ENCODE assay signal across 20 mouse cellular contexts in genomic region chr15:97747486-97747885, GRCm38 (mm10). TPM values are rescaled to one million over a fixed set of nuclear protein-coding genes. Genes with fewer than 3 reads are reported as not detected.
DNase-seq lines count a peak whose midpoint lies in the region; ATAC-seq and TF ChIP-seq lines count a peak whose summit lies in the region.
"Had no signal": no experiment of that assay in that cellular context is flagged by ENCODE, and none has a peak within 500 bp of the region (broad histone marks: within the 10 kb centered on the region; RNA-seq: fewer than 3 reads in every experiment).

No protein-coding gene starts in this region.

- TF ChIP-seq CTCF in thymus, adult 2 months (IDR thresholded peaks at IDR 0.05; ENCODE audit: borderline replicate concordance, control insufficient read depth, extremely low read depth, insufficient read depth, low read length, poor library complexity) = no peak
- TF ChIP-seq CTCF in MEL (IDR thresholded peaks at IDR 0.05 in 2 of 3, conservative IDR thresholded peaks at IDR 0.05 in 1 of 3; ENCODE audit: control insufficient read depth in 1 of 3, insufficient read depth in 1 of 3, low read depth in 2 of 3, low read length in 3 of 3, poor library complexity in 1 of 3, severe bottlenecking in 1 of 3) = no peak

- WGBS in thymus, adult 2 months = 71% methylated on average over 4 of the region's 4 CpGs

- peaks cover 75% of the 10 kb centered on the region for H3K4me1 ChIP-seq in thymus, adult 2 months (replicated peaks; ENCODE audit: control insufficient read depth, insufficient read depth, low read length)
- peaks cover 9 to 59% of the 10 kb centered on the region in 2 experiments for H3K4me1 ChIP-seq in MEL (ENCODE audit: control insufficient read depth in 1 of 2, insufficient read depth in 2 of 2, low read length in 2 of 2)

- no peak for ATAC-seq in megakaryocyte progenitor cell, adult 5-6 weeks (replicated peaks; ENCODE audit: poor library complexity)
- ATAC-seq: activated CD4-positive, CD25-positive, alpha-beta regulatory T cell, adult 4 months; CD4-positive, CD25-positive, alpha-beta regulatory T cell, adult 4 months; Patski had no signal

- no peaks in the 10 kb centered on the region; the same call in 1 of the 2 replicates for H3K79me2 ChIP-seq in MEL (ENCODE audit: control insufficient read depth, insufficient read depth, low read length, poor library complexity)

- no peak for DNase-seq in thymus, adult 2 months
- DNase-seq in thymus, postnatal 0 days (ENCODE audit: low spot score) = no peak
- DNase-seq in MEL (ENCODE audit: low read depth, low spot score) = no peak
- DNase-seq: adrenal gland, adult 2 months; adrenal gland, adult 8-10 months; adrenal gland, postnatal 10 days; adrenal gland, postnatal 14 days; adrenal gland, postnatal 25 days; adrenal gland, postnatal 36 days; B cell, adult 2 months; cerebellum, adult 11 months; cerebellum, adult 11-12 months; cerebellum, adult 18-20 months; cerebellum, adult 2 months had no signal

- no peaks in the 10 kb centered on the region for H3K27me3 ChIP-seq in thymus, adult 2 months (ENCODE audit: control insufficient read depth, insufficient read depth, low read length)
- no peaks in the 10 kb centered on the region for H3K27me3 ChIP-seq in MEL (ENCODE audit: control insufficient read depth in 1 of 2, insufficient read depth in 2 of 2, low read length in 2 of 2)
- H3K27me3 ChIP-seq: CH12.LX, Patski had no signal

- TF ChIP-seq POLR2A in thymus, adult 2 months (IDR thresholded peaks at IDR 0.05; ENCODE audit: control insufficient read depth, extremely low read depth, insufficient read depth, low read length, poor library complexity) = no peak
- no peak for TF ChIP-seq POLR2A in MEL (IDR thresholded peaks at IDR 0.05; ENCODE audit: control insufficient read depth in 1 of 2, insufficient read depth in 1 of 2, low read depth in 1 of 2, low read length in 2 of 2, poor library complexity in 1 of 2)

- H3K4me3 ChIP-seq in thymus, adult 2 months (ENCODE audit: control insufficient read depth, insufficient read depth, low read length) = 0 out of 2 replicates have a peak overlapping the region, but pooled peaks have one; percentile 87
- no peak overlapping the region for H3K4me3 ChIP-seq in MEL (ENCODE audit: control insufficient read depth in 1 of 2, insufficient read depth in 1 of 2, low read depth in 2 of 2, low read length in 2 of 2)

- H3K9me3 ChIP-seq in MEL (replicated peaks; ENCODE audit: insufficient read depth, low read length) = no peaks in the 10 kb centered on the region
- H3K9me3 ChIP-seq: G1E had no signal

- TF ChIP-seq RAD21 in MEL (IDR thresholded peaks at IDR 0.05; ENCODE audit: low read depth, low read length) = no peak

- no peak for TF ChIP-seq EP300 in MEL (IDR thresholded peaks at IDR 0.05; ENCODE audit: low read depth in 1 of 2, low read length in 2 of 2)

- peak overlapping the region; percentile 89 for H3K27ac ChIP-seq in thymus, adult 2 months (ENCODE audit: control insufficient read depth, insufficient read depth, low read length)
- H3K27ac ChIP-seq in MEL (ENCODE audit: control insufficient read depth, low read depth, low read length) = peak overlapping the region; percentile 82

- H3K36me3 ChIP-seq in thymus, adult 2 months (ENCODE audit: control insufficient read depth, insufficient read depth, low read length) = peaks cover 15% of the 10 kb centered on the region
- peaks cover 0 to 38% of the 10 kb centered on the region in 2 experiments; a peak in 2 of 4 replicates for H3K36me3 ChIP-seq in MEL (ENCODE audit: control insufficient read depth in 1 of 2, insufficient read depth in 2 of 2, low read length in 2 of 2)

- peak overlapping the region; percentile 37 for H3K9ac ChIP-seq in MEL (ENCODE audit: control insufficient read depth, low read depth, low read length, poor library complexity, severe bottlenecking)

TF ChIP-seq in MEL, 35 proteins besides CTCF, POLR2A, EP300 and RAD21:
- no peak for TF ChIP-seq SMC3 (IDR thresholded peaks at IDR 0.05; ENCODE audit: low read depth, low read length)
- no peak for TF ChIP-seq GATA1 (IDR thresholded peaks at IDR 0.05; ENCODE audit: low read depth, low read length)
- TF ChIP-seq SIN3A (IDR thresholded peaks at IDR 0.05; ENCODE audit: low read length) = no peak
- no peak for TF ChIP-seq ELF1 (IDR thresholded peaks at IDR 0.05; ENCODE audit: low read depth, low read length)
- TF ChIP-seq ETS1 (IDR thresholded peaks at IDR 0.05; ENCODE audit: low read depth, low read length) = no peak
- TF ChIP-seq TCF12 (IDR thresholded peaks at IDR 0.05; ENCODE audit: low read depth, low read length) = no peak
- peak; percentile 94 for TF ChIP-seq TBP (IDR thresholded peaks at IDR 0.05; ENCODE audit: low read depth, low read length)
- 0 out of 2 replicates have a peak, but pooled peaks have one; percentile 29 for TF ChIP-seq ZNF384 (IDR thresholded peaks at IDR 0.05; ENCODE audit: low read depth, low read length)

RNA-seq across cellular contexts. Expression of gene Endou, which starts 16.3 kb away (rescaled TPM):
- 276 and 294 TPM in 2 replicates for polyA plus RNA-seq in thymus, adult 2 months (2012; rRNA removed)
- polyA plus RNA-seq in thymus, postnatal 0 days (2015; fragmentation: Nextera tagmentation; extraction: Ambion mirVana) = 159 and 186 TPM in 2 replicates
- total RNA-seq in MEL (2012; rRNA removed) = 0.07 and 0.08 TPM in 2 replicates
- polyA plus RNA-seq in MEL (2012; ENCODE audit: insufficient read depth in 1 of 2, insufficient read length in 2 of 2, low read depth in 1 of 2, low replicate concordance in 2 of 2, missing spikeins in 1 of 2) = under 1 TPM in 1 of 2 experiments, not detected in 1; 0.10 TPM
- total RNA-seq in megakaryocyte progenitor cell, adult 5-6 weeks (2015) = 0.46 and 0.86 TPM in 2 replicates
- 1.7 and 2.3 TPM in 2 replicates for total RNA-seq in megakaryocyte progenitor cell, adult 5-6 weeks (2017)
- polyA plus RNA-seq: G1E had no signal

RNA-seq across cellular contexts. Expression of gene Rapgef3, which starts 20.3 kb away (rescaled TPM):
- 276 and 278 TPM in 2 replicates for polyA plus RNA-seq in thymus, adult 2 months (2012; rRNA removed)
- polyA plus RNA-seq in thymus, postnatal 0 days (2015; fragmentation: Nextera tagmentation; extraction: Ambion mirVana) = 61.7 and 72.6 TPM in 2 replicates
- 4.0 and 7.4 TPM in 2 replicates for total RNA-seq in MEL (2012; rRNA removed)
- polyA plus RNA-seq in MEL (2012; ENCODE audit: insufficient read depth in 1 of 2, insufficient read length in 2 of 2, low read depth in 1 of 2, low replicate concordance in 2 of 2, missing spikeins in 1 of 2) = 1 to 10 TPM in 1 of 2 experiments, not detected in 1; 6.6 TPM
- 4.0 and 4.5 TPM in 2 replicates for total RNA-seq in megakaryocyte progenitor cell, adult 5-6 weeks (2015)
- total RNA-seq in megakaryocyte progenitor cell, adult 5-6 weeks (2017) = 11.7 and 12.0 TPM in 2 replicates
- polyA plus RNA-seq: activated CD4-positive, CD25-positive, alpha-beta regulatory T cell, adult 4 months had no signal

RNA-seq across cellular contexts. Expression of gene Slc48a1, which starts 30.8 kb away (rescaled TPM):
- polyA plus RNA-seq in thymus, adult 2 months (2012; rRNA removed) = 62.1 and 62.8 TPM in 2 replicates
- polyA plus RNA-seq in thymus, postnatal 0 days (2015; fragmentation: Nextera tagmentation; extraction: Ambion mirVana) = 44.5 and 48.3 TPM in 2 replicates
- total RNA-seq in MEL (2012; rRNA removed) = 116 and 136 TPM in 2 replicates
- polyA plus RNA-seq in MEL (2012; ENCODE audit: insufficient read depth in 1 of 2, insufficient read length in 2 of 2, low read depth in 1 of 2, low replicate concordance in 2 of 2, missing spikeins in 1 of 2) = 100 to 1,000 TPM in 1 of 2 experiments, not detected in 1; 299 TPM
- 83.0 and 94.4 TPM in 2 replicates for total RNA-seq in megakaryocyte progenitor cell, adult 5-6 weeks (2015)
- 62.7 and 70.0 TPM in 2 replicates for total RNA-seq in megakaryocyte progenitor cell, adult 5-6 weeks (2017)

RNA-seq across cellular contexts. Expression of gene Rpap3, which starts 41.9 kb away (rescaled TPM):
- polyA plus RNA-seq in thymus, adult 2 months (2012; rRNA removed) = 5.6 and 6.0 TPM in 2 replicates
- polyA plus RNA-seq in thymus, postnatal 0 days (2015; fragmentation: Nextera tagmentation; extraction: Ambion mirVana) = 31.1 and 31.7 TPM in 2 replicates
- 84.4 and 85.7 TPM in 2 replicates for total RNA-seq in MEL (2012; rRNA removed)
- polyA plus RNA-seq in MEL (2012; ENCODE audit: insufficient read depth in 1 of 2, insufficient read length in 2 of 2, low read depth in 1 of 2, low replicate concordance in 2 of 2, missing spikeins in 1 of 2) = 10 to 100 TPM; 85.7 to 98.4 TPM
- total RNA-seq in megakaryocyte progenitor cell, adult 5-6 weeks (2015) = 20.7 and 21.9 TPM in 2 replicates
- total RNA-seq in megakaryocyte progenitor cell, adult 5-6 weeks (2017) = 36.0 and 46.6 TPM in 2 replicates

Comparison
In these comparisons a context has a peak if more than half of its experiments do, and no peak if none do; other contexts are left out.
1. RNA of gene Endou, which starts 16.3 kb away (polyA plus RNA-seq): 276 to 294 TPM in thymus, adult 2 months and 159 to 186 TPM in thymus, postnatal 0 days; 0.10 TPM in MEL; every median in the first group is over 100 times any median in the second.